Mouse (Mus musculus) spleen, embryonic (tissue): ENCODE measurements around the gene Phf8.
"Not testable (repeated sequence)": the region's sequence is repeated elsewhere in the genome, so short reads cannot be mapped to it uniquely, and the experiment has no call there.

Experiments used
- CTCF ChIA-PET: fragments of 350-600 bp; sonication (Branson Sonifier 250); formaldehyde crosslinking; loops from one replicate; lab custom pipeline; 2022; lab: Charles Lee

Gene Phf8

DNA sequence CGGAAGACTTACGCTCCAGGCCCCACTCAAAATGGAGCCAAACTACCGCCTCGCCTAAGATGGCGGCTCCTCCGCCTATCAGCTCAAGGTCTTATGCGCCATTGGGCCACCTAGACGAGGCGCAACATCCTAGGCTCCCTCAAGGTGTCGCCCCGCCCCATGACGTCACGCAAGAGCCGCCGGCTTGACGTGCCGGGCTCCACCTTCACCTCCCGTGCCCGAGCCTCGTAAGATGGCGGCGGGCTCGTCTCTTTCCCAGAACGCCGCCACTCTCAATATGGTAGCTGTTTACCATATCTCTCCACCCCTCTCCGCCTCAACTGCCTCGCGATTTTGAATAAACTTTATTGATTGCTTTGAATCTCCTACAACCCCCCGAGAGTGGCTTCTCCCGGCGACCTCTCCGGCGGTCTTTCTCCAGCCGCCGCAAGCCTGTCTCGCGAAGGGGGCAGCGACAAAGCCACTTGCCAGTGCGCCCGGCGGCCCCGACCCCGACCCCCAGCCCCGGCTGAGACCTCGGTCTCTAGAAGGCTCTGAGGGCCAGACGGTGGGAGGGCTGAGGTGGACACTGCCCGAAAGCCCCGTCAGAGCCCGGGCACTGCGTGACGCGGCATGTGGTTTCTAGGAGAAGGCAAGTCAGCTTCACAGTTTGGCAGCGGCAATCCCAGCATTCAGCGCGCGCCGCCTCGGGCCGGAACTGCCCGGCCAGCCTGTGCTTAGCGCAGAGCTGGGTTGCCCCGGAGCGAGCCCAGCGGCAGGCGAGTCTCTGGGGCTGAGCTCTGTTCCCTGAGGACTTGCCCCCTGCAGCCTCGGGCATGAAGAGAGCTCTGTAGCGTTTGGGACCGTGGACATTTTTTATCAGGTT lies at the start of gene Phf8:
Phf8 (plus strand) TSS at position 215 of the 865 bp plus-strand sequence.
- CTCF ChIA-PET = no interaction called here

DNA sequence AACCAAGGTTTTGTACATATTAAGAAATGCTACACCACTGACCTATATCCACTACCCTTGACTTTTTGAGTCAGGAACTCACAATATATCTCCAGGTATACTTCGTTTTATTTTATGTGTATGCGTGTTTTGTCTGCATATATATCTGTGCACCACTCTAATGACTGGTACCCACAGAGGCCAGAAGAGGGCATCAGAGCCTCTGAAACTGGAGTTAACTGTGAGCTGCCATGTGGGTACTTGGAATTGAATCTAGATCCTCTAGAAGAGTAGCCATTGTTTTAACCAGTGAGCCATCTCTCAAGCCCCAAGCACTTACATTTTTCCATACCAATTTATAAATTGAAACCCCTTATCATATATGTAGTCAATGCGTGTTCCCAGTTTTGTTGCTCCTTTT lies 32.3 kb upstream of the Phf8 start:
- CTCF ChIA-PET = no interaction called here

DNA sequence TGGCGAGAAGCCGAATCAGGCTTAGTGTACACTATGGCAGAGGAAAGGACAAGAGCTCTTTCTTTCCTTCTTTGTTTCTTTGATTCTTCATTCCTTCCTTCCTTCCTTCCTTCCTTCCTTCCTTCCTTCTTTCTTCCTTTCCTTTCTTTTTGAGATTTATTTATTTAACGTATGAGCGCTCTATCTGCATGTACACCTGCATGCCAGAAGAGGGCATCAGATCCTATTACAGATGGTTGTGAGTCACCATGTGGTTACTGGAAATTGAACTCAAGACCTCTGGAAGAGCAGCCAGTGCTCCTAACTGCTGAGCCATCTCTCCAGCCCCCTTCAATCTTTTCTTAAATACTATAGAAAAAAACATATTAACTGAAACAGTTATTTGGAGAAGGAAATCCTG lies 27.2 kb upstream of the Phf8 start:
- CTCF ChIA-PET = not testable (repeated sequence)

DNA sequence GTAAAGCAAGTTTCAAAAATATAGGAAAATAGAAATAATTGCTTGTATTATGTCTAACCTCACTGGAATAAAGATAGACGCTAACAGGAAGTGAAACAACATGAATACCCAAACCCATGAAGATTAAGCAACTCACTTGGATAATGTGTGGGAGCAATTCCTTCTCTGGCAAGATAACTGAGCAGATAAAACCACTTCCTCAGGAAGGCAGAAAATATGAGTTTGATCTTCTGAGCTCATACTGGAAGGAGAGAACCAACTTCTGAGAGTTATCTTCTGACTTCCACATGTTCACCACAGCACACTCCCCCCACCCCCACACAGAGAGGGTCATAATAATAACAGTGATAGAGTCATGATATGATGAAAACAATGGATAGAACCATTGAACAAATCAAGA lies 23.9 kb upstream of the Phf8 start:
- CTCF ChIA-PET = no interaction called here

DNA sequence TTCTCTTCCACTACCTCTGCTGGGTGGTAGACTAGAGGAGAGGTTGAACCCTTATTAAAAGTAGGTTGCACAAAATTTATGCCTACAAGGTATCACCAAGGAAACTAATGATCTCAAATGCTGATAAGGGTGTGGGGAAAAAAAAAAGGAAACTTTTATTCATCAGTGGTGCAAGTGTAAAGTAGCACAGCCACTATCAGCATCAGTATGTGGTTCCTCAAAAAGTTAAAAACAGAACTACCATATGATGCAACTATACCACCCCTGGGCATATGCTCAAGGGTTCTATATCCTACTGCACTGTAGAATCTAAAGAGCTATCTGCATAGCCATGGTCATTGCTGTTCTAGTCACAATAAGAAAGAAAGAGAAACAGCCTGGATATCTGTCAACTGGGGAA lies 11.9 kb upstream of the Phf8 start:
- CTCF ChIA-PET = no interaction called here

DNA sequence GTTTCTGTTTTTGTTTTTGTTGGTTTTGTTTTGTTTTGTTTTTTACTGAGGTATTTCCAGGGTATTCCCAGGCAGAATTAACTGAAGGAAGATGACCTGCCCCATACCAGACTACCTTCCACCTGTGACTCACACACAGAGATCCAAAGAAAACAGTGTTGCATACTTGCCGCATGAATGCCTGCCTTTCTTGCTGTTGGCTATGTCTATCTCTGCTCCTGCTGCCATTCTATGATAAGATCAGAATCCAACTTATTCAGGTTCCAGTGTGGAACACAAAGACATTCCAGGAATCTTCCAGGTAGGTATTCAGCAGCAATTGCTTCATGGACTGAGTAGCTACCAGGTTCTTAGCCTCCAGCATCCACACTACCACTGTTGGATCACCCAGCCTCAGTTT lies 10.6 kb upstream of the Phf8 start:
- CTCF ChIA-PET = no interaction called here

DNA sequence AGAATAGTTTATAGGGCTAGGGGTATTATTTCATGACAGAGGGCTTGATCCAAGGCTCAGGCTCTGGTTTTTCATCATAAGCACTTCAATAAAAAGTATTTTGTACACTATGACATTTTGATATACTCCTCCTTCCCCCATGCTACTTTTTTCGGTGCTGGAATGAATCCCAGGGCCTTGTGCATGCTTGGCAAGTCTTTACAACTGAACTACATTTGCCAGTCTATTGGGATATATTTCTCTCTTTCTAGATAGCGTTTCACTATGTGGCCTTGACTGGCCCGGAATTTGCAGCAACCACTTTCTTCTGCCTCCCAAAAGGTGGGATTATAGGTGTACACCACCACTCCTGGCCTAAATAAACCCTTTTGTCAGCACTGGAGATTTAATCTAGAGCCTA lies 7.4 kb upstream of the Phf8 start:
- CTCF ChIA-PET = no interaction called here

DNA sequence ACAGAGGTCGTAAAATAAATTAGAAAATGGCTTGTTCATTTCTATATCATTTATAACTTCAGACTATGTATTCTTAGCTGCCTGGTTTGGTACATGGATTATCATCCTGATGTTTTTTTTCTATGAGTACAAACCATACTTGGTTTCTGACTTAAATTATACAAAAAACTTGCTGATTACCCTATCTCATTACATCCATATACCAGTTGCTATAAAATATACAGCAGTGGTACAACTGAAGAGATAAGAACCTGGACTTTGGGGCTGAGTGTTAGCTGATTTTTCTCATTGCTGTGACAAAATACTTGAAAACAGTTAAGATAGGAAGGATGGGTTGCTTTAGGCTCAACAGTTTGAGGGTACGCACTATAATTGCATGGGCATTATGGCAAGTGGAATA lies 6.8 kb upstream of the Phf8 start:
- CTCF ChIA-PET = no interaction called here

DNA sequence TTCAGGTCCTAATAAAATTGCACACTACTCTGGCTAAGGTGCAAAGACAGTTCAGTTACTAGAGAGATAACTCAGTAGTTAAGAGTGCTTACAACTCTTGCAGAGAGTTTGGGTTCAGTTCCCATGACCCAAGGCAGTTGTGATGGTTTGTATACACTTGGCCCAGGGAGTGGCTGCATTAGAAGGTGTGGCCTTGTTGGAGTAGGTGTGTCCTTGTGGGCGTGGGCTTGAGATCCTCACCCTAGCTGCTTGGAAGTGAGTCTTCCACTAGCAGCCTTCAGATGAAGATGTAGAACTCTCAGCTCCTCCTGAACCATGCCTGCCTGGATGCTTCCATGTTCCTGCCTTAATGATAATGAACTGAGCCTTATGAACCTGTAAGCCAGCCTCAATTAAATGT lies 2.3 kb upstream of the Phf8 start:
- CTCF ChIA-PET = no interaction called here

DNA sequence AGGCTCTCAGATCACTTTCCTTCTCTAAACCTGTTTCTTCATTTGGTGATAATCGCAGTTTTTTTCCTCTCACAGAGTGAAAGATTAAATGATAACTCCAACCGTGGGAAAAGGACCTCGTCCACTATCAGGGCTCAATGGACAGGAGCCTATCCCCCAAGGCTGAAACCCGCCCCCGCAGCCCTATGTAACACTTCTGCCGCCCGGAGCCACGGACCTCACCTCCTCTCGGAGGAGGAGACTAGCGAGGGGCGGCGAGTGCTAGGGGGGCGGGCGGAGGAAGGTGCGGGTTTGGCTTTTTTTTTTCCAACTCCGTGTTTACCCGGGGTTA lies 380 bp upstream of the Phf8 start:
- CTCF ChIA-PET = no interaction called here

DNA sequence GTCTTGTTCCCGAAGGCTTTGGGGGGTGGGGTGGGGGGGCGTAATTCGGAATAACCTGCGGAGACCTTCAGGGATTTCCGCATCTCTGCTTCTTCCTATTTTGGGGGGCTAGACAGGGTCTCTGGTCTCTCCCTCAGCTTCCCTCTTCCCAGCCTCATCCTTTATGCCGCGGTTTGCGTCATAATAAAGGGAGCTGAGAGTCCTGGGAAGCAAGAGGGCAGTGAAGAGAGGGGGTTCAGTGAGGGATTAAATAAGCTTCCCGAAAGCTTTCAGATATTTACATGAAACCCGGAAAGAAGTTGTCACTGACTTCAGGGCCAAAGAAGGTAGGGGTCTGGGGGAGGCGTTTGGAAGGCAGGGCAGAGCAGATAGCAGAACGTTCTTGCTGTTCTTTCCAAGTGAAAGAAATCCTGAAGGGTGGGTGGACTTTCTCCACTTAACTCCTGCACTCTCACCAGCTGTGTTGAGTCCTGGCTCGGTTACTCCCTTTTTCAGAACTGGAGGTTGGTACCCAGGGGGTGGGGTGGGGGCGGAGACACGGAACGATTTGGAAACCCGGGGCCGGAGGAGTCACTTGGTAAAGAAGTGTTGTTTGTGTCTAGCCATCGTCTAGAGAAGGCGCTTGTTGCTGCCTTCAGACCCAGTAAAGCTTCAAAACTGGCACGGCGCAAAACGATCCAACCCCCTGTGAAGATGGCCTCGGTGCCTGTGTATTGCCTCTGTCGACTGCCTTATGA lies 1.5 kb downstream of the Phf8 start:
- CTCF ChIA-PET = interaction anchor here (0.6 to 0.7 kb wide), 2 partner anchors 459 to 489 kb away, joined by 4 to 5 read pairs; no protein-coding TSS in a partner anchor

DNA sequence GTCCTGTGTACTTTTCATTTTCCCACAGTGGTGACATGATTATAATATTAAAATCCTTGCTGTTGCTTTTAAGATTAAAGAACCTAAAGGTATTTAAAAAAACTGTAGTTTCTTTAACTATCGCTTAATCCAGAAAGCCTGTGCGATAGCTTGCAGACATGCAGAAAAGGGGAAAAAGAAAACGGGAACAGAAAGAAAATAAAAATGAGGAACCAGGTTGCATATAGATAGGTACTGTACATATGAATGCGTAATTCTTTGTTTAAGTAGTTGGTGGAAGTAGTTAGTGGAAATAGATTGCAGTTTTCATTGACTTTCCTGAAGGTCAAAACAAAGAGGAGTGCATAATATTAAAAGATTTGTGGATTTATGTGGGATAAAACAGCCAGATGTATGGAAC lies 32.9 kb downstream of the Phf8 start:
- CTCF ChIA-PET = no interaction called here

DNA sequence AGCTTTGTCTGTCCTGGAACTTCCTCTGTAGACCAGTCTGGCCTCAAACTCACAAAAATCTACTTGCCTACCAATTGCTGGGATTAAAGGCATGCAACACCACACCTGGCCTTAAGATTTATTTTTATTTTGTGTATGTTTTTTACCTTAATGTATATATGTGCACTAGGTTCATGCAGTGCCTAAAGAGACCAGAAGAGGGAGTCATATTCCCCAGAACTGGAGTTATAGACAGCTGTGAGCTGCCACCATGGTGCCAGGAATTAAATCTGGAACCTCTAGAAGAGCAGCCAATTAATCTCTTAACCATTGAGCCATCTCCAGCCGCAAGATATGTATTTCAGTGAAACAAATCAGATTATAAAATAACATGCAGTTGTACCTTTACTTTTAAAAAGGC lies 54.7 kb downstream of the Phf8 start:
- CTCF ChIA-PET = no interaction called here

DNA sequence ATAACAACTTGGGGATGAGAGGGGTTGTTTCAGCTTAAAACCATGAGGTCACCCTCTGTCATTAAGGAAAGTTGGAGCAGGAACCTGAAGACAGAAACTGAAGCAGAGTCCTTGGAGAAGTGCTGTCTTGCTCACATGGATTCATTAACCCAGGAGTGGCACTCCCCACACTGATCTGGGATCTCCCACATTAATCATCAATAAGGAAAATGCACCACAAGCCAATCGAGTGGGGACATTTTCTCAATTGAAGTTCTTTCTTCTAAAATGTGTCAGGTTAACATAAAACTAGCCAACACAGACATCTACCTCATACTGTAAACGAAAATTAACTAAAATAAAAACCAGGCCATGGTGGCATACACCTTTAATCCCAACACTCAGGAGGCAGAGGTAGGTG lies 122.9 kb downstream of the Phf8 start:
- CTCF ChIA-PET = no interaction called here

DNA sequence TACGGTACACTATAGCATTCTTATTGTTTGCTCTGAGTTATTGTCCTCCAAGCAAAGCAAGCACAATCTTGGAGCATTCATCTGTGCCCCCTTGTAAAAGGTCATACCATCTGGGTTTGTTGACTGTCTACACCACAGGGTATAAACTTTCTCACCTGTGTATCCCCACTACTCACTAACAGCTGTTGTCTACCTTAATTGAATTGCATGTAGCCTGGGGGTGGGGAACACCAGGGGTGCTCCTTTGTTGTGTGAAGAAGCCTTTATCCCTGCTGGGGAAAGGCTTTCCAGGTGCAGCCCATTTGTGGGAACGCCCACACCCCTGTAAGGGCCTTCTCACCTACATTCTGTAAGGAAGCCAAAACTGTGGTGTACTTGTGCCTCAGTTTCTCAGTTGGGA lies 133.3 kb downstream of the Phf8 start:
- CTCF ChIA-PET = no interaction called here

DNA sequence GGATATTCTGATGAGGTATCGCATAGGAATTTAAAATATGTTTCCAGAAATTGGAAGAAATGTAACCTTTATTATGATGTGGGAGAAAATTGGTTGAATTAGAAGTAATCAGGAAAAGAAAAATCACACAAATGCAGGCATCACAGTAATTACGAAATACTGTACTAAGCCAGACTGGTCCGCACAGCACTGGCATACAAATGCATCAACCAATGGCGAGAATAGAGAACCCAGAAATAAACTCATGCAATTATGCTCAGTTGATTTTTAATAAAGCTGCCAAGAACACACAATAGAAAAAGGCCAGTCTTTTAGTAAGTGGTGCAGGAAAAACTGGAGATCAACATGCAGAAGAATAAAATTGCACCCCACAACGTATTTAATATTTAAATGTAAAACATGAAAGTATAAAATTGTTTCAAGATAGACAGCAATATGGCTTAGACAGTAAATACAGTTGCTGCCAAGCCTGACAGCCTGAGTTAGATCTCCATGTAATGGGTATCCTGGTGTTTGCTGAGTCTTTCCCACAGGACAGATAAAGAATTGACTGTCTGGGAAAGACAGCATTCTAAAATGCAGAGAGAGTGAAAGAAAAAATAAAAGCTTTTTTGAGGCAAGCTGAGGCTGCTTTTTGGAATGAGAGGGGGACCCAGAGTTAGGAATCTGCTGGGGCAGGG lies 154.2 kb downstream of the Phf8 start:
- CTCF ChIA-PET = no interaction called here
